Mouse (Mus musculus) 3T3-L1 (cell line): ENCODE measurements around the gene Tesk1.
"Not testable (repeated sequence)": the region's sequence is repeated elsewhere in the genome, so short reads cannot be mapped to it uniquely, and the experiment has no call there.

Experiments used
- DNase-seq: peaks from one replicate; pipeline ENCODE4 v3.0.0-alpha.2; 2015; ENCODE audit warnings: low read depth, low spot score

Tesk1 gene

GRCm38 (mm10) chr4:43453413-43453812, 11.7 kb downstream of the Tesk1 start:
- DNase-seq, result no peak

- no peak for DNase-seq
Measured at GRCm38 (mm10) chr4:43454041-43454836, 12.5 kb downstream of the Tesk1 start, which contains the start of gene Cd72. Gene Cd72, minus strand, starts transcription at chr4:43454628.

GRCm38 (mm10) chr4:43456470-43456869, 14.7 kb downstream of the Tesk1 start:
- no peak for DNase-seq

- DNase-seq, result no peak
Measured at GRCm38 (mm10) chr4:43457124-43457523, 15.4 kb downstream of the Tesk1 start.

GRCm38 (mm10) chr4:43463102-43463501, 21.4 kb downstream of the Tesk1 start:
- DNase-seq, result no peak

GRCm38 (mm10) chr4:43465935-43466334, 24.2 kb downstream of the Tesk1 start:
- no peak for DNase-seq

GRCm38 (mm10) chr4:43466872-43467271, 25.1 kb downstream of the Tesk1 start:
- DNase-seq, result no peak

- DNase-seq, result no peak
Measured at GRCm38 (mm10) chr4:43470301-43470700, 28.6 kb downstream of the Tesk1 start.

- DNase-seq, result no peak
Measured at GRCm38 (mm10) chr4:43473636-43474035, 31.9 kb downstream of the Tesk1 start.

GRCm38 (mm10) chr4:43476604-43477003, 34.9 kb downstream of the Tesk1 start:
- peak; percentile 49 for DNase-seq

- peak; percentile 71 for DNase-seq
Measured at GRCm38 (mm10) chr4:43477857-43478533, 36.3 kb downstream of the Tesk1 start.

- no peak for DNase-seq
Measured at GRCm38 (mm10) chr4:43478534-43478858, 36.8 kb downstream of the Tesk1 start.

GRCm38 (mm10) chr4:43478906-43479832, 37.4 kb downstream of the Tesk1 start:
- peak; percentile 58 for DNase-seq

GRCm38 (mm10) chr4:43480985-43481384, 39.2 kb downstream of the Tesk1 start:
- DNase-seq, result no peak

GRCm38 (mm10) chr4:43481894-43482456, 40.2 kb downstream of the Tesk1 start:
- no peak for DNase-seq

- DNase-seq, result no peak
Measured at GRCm38 (mm10) chr4:43482591-43482990, 40.9 kb downstream of the Tesk1 start.

GRCm38 (mm10) chr4:43483535-43484091, 41.9 kb downstream of the Tesk1 start, which contains the start of gene Sit1:
Gene Sit1, minus strand, starts transcription at chr4:43483734.
- DNase-seq, result no peak

- not testable (repeated sequence) for DNase-seq
Measured at GRCm38 (mm10) chr4:43485666-43486065, 43.9 kb downstream of the Tesk1 start.

- DNase-seq, result no peak
Measured at GRCm38 (mm10) chr4:43489611-43490010, 47.9 kb downstream of the Tesk1 start.

GRCm38 (mm10) chr4:43490801-43491200, 49.1 kb downstream of the Tesk1 start:
- DNase-seq, result no peak
